Mouse (Mus musculus): ENCODE measurements around the gene Trpc6. TPM values are rescaled to one million over a fixed set of nuclear protein-coding genes. Genes with fewer than 3 reads are reported as not detected.
A peak's percentile ranks its signal among the peaks of the same experiment; 100 is the strongest.

The Trpc6 gene
- polyA plus RNA-seq, 1 experiment from 2014 or later = 4.7 TPM

DNA sequence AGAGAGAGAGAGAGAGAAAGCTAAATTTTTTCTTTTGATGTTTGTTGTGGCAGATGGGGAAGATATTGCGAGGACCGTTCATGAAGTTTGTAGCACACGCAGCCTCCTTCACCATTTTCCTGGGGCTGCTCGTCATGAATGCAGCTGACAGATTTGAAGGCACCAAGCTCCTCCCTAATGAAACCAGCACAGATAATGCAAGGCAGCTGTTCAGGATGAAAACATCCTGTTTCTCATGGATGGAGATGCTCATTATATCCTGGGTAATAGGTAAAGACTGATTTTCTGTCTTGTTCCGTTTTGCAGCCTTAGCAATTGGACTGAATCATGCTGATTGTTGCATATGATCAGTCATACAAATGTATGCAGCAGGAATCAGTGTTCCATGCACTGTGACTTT is 99.5 kb downstream of the Trpc6 start:
- no peak overlapping the region for H3K4me2 ChIP-seq (ENCODE audit: low read depth, low read length)
- no peaks in the 10 kb centered on the region for H3K36me3 ChIP-seq (ENCODE audit: control insufficient read depth, insufficient read depth, low read length)
- no peaks in the 10 kb centered on the region for H3K4me1 ChIP-seq (replicated peaks; ENCODE audit: control insufficient read depth, insufficient read depth, low read length)
- H3K9ac ChIP-seq (ENCODE audit: low read length) = no peak overlapping the region
- no peak overlapping the region for H3K4me3 ChIP-seq (ENCODE audit: low read length)
- ATAC-seq (ENCODE audit: low read depth) = no peak
- H3K27ac ChIP-seq (ENCODE audit: low read length) = no peak overlapping the region
- no peaks in the 10 kb centered on the region for H3K27me3 ChIP-seq (ENCODE audit: control insufficient read depth, insufficient read depth, low read depth, low read length)
- WGBS = 77% methylated on average over 5 of the region's 5 CpGs
- H3K9me3 ChIP-seq (ENCODE audit: control insufficient read depth, low read length) = no peaks in the 10 kb centered on the region

DNA sequence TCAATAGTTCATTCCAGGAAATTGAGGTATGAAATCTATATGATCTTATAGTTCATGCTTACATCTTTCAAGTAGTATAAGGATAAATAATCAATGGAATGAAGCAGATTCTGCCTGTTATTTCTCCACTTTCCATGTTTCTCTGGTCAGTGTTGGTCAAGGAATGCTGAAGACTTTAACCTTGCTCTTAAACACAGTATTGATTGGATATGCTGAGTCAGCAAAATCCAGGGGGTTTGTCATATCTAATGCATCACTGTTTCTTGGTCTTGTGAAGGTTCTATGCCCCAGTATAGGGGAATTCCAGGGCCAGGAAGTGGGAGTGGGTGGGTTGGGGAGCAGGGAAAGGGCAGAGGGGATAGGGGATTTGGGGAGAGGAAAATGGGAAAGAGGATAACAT is 111.4 kb downstream of the Trpc6 start:
- no peak overlapping the region for H3K4me3 ChIP-seq (ENCODE audit: low read length)
- no peak overlapping the region for H3K9ac ChIP-seq (ENCODE audit: low read length)
- no peak for ATAC-seq (ENCODE audit: low read depth)
- no peak overlapping the region for H3K4me2 ChIP-seq (ENCODE audit: low read depth, low read length)
- H3K27me3 ChIP-seq (ENCODE audit: control insufficient read depth, insufficient read depth, low read depth, low read length) = no peaks in the 10 kb centered on the region
- H3K9me3 ChIP-seq (ENCODE audit: control insufficient read depth, low read length) = no peaks in the 10 kb centered on the region
- no peaks in the 10 kb centered on the region for H3K4me1 ChIP-seq (replicated peaks; ENCODE audit: control insufficient read depth, insufficient read depth, low read length)
- H3K36me3 ChIP-seq (ENCODE audit: control insufficient read depth, insufficient read depth, low read length) = no peaks in the 10 kb centered on the region
- H3K27ac ChIP-seq (ENCODE audit: low read length) = no peak overlapping the region

GRCm38 (mm10) chr9:8672944-8673343 is 129.0 kb downstream of the Trpc6 start:
- H3K36me3 ChIP-seq (ENCODE audit: control insufficient read depth, insufficient read depth, low read length) = no peaks in the 10 kb centered on the region
- no peak overlapping the region for H3K4me3 ChIP-seq (ENCODE audit: low read length)
- H3K9ac ChIP-seq (ENCODE audit: low read length) = no peak overlapping the region
- WGBS = 68% methylated on average over 1 of the region's 1 CpGs
- no peak overlapping the region for H3K4me2 ChIP-seq (ENCODE audit: low read depth, low read length)
- no peaks in the 10 kb centered on the region for H3K4me1 ChIP-seq (replicated peaks; ENCODE audit: control insufficient read depth, insufficient read depth, low read length)
- no peak for ATAC-seq (ENCODE audit: low read depth)
- no peak overlapping the region for H3K27ac ChIP-seq (ENCODE audit: low read length)
- no peaks in the 10 kb centered on the region for H3K27me3 ChIP-seq (ENCODE audit: control insufficient read depth, insufficient read depth, low read depth, low read length)
- no peaks in the 10 kb centered on the region for H3K9me3 ChIP-seq (ENCODE audit: control insufficient read depth, low read length)

DNA sequence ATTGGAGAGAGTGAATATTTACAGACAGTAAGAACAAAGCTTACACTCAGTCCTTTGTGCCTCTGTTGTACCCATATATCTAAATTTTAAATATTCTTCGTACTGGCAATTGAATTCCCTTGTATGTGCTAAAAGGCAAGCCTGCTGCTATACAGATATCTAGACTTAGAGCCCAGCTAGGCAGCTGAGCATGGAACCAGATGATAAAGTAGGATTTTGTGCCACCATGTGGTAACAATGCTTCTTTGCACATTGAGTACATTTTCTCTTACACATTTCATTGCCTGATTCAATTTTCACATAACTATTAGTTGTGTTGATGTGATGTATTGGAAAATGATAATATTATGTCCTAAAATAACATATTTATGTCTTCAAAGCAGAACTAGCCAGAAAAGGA is 132.7 kb downstream of the Trpc6 start:
- Histone ChIP-seq H3K9me3 (ENCODE audit: control insufficient read depth, low read length) (no peaks in the 10 kb centered on the region), H3K27me3 (ENCODE audit: control insufficient read depth, insufficient read depth, low read depth, low read length) (no peaks in the 10 kb centered on the region), H3K4me2 (ENCODE audit: low read depth, low read length) (no peak overlapping the region), H3K27ac (ENCODE audit: low read length) (no peak overlapping the region), H3K36me3 (ENCODE audit: control insufficient read depth, insufficient read depth, low read length) (no peaks in the 10 kb centered on the region), H3K4me1 (replicated peaks; ENCODE audit: control insufficient read depth, insufficient read depth, low read length) (no peaks in the 10 kb centered on the region), H3K9ac (ENCODE audit: low read length) (no peak overlapping the region), H3K4me3 (ENCODE audit: low read length) (no peak overlapping the region)
- 35% methylated on average over 1 of the region's 1 CpGs for WGBS
- no peak for ATAC-seq (ENCODE audit: low read depth)

DNA sequence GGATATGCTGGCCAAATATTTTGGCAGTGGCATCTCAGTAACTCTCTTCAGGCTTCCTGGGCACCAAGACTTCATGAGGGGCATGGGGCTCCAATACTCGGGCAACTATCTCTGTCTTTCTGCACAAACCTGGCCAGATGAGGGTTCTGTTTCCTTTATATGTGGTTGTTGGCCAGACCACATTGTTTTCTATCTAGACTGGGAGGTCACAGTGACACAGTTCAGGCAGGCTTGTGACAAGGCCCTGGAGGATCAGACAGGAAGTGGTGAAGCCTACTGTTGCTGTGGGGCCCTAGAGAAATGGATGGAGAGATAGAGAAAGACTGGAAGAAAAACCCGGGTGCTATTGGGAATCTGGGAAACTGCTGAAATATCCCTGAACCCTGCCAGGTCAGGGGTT is 149.2 kb downstream of the Trpc6 start:
- Histone ChIP-seq H3K4me2 (ENCODE audit: low read depth, low read length) (no peak overlapping the region), H3K9me3 (ENCODE audit: control insufficient read depth, low read length) (no peaks in the 10 kb centered on the region), H3K36me3 (ENCODE audit: control insufficient read depth, insufficient read depth, low read length) (no peaks in the 10 kb centered on the region), H3K27me3 (ENCODE audit: control insufficient read depth, insufficient read depth, low read depth, low read length) (no peaks in the 10 kb centered on the region), H3K4me3 (ENCODE audit: low read length) (no peak overlapping the region), H3K9ac (ENCODE audit: low read length) (no peak overlapping the region), H3K27ac (ENCODE audit: low read length) (no peak overlapping the region), H3K4me1 (replicated peaks; ENCODE audit: control insufficient read depth, insufficient read depth, low read length) (no peaks in the 10 kb centered on the region)
- 79% methylated on average over 2 of the region's 2 CpGs for WGBS
- ATAC-seq (ENCODE audit: low read depth) = no peak

DNA sequence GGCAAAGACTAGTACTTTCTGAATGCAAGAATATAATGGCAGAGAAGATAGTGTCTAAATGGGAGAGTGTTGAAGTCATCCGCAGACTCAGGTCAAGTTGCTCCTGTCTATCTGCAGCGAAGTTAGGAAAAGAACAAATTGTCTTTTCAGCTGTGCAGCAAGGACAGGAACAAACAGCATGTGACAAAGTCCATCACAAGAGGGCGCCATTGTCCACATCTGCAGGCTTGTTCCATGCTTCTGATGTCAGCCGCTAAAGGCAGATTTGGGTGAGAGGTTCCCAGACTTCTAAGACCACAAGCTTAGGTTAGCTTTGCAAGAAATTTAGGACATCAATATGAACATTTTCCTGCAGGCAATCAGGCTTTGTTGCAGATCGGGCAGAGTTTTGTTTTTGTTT is 156.7 kb downstream of the Trpc6 start:
- Histone ChIP-seq H3K4me1 (replicated peaks; ENCODE audit: control insufficient read depth, insufficient read depth, low read length) (0 out of 2 replicates have a peak, but pooled peaks cover 4% of the 10 kb centered on the region), H3K4me3 (ENCODE audit: low read length) (no peak overlapping the region), H3K36me3 (ENCODE audit: control insufficient read depth, insufficient read depth, low read length) (no peaks in the 10 kb centered on the region), H3K9ac (ENCODE audit: low read length) (no peak overlapping the region), H3K9me3 (ENCODE audit: control insufficient read depth, low read length) (no peaks in the 10 kb centered on the region), H3K4me2 (ENCODE audit: low read depth, low read length) (no peak overlapping the region), H3K27ac (ENCODE audit: low read length) (no peak overlapping the region), H3K27me3 (ENCODE audit: control insufficient read depth, insufficient read depth, low read depth, low read length) (no peaks in the 10 kb centered on the region)
- ATAC-seq (ENCODE audit: low read depth) = peak; percentile 51; the same call in 1 of the 2 replicates
- WGBS = 27% methylated on average over 5 of the region's 5 CpGs

- 65% methylated on average over 1 of the region's 1 CpGs for WGBS
- H3K9ac ChIP-seq (ENCODE audit: low read length) = no peak overlapping the region
- H3K27me3 ChIP-seq (ENCODE audit: control insufficient read depth, insufficient read depth, low read depth, low read length) = no peaks in the 10 kb centered on the region
- H3K4me2 ChIP-seq (ENCODE audit: low read depth, low read length) = no peak overlapping the region
- H3K4me1 ChIP-seq (replicated peaks; ENCODE audit: control insufficient read depth, insufficient read depth, low read length) = 0 out of 2 replicates have a peak, but pooled peaks cover 4% of the 10 kb centered on the region
- ATAC-seq (ENCODE audit: low read depth) = no peak
- no peaks in the 10 kb centered on the region for H3K36me3 ChIP-seq (ENCODE audit: control insufficient read depth, insufficient read depth, low read length)
- no peak overlapping the region for H3K27ac ChIP-seq (ENCODE audit: low read length)
- no peak overlapping the region for H3K4me3 ChIP-seq (ENCODE audit: low read length)
- H3K9me3 ChIP-seq (ENCODE audit: control insufficient read depth, low read length) = no peaks in the 10 kb centered on the region
Observed at GRCm38 (mm10) chr9:8703516-8703915, 159.6 kb downstream of the Trpc6 start.

DNA sequence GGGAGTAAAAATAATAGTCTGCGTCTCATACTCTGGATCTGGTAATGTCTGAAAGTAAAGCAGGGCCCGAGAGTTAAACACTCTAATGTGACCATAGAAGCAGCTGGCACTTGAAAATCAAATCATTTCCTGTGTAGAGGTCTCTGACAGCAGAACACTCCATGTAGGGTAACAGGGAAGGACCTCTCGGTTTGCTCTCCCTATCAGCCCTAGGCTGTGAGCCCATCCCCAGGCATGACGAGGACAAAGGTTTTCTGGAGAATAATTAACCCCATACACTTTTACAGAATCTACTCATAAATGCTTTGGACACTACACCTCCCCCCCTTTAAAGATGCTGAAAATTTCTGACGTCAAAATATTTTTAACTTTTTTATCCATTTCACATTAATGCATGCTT is 160.0 kb downstream of the Trpc6 start:
- Histone ChIP-seq H3K4me3 (ENCODE audit: low read length) (no peak overlapping the region), H3K4me1 (replicated peaks; ENCODE audit: control insufficient read depth, insufficient read depth, low read length) (0 out of 2 replicates have a peak, but pooled peaks cover 4% of the 10 kb centered on the region)
- ATAC-seq (ENCODE audit: low read depth) = no peak

GRCm38 (mm10) chr9:8710052-8710739 is 166.3 kb downstream of the Trpc6 start:
- no peak overlapping the region for H3K4me3 ChIP-seq (ENCODE audit: low read length)
- H3K27me3 ChIP-seq (ENCODE audit: control insufficient read depth, insufficient read depth, low read depth, low read length) = no peaks in the 10 kb centered on the region
- no peaks in the 10 kb centered on the region for H3K9me3 ChIP-seq (ENCODE audit: control insufficient read depth, low read length)
- H3K4me2 ChIP-seq (ENCODE audit: low read depth, low read length) = no peak overlapping the region
- no peak overlapping the region for H3K27ac ChIP-seq (ENCODE audit: low read length)
- 23% methylated on average over 3 of the region's 3 CpGs for WGBS
- peak; percentile 83 for ATAC-seq (ENCODE audit: low read depth)
- H3K36me3 ChIP-seq (ENCODE audit: control insufficient read depth, insufficient read depth, low read length) = no peaks in the 10 kb centered on the region
- no peaks in the 10 kb centered on the region for H3K4me1 ChIP-seq (replicated peaks; ENCODE audit: control insufficient read depth, insufficient read depth, low read length)
- no peak overlapping the region for H3K9ac ChIP-seq (ENCODE audit: low read length)

More for the DNA sequence above, 160.0 kb downstream of the Trpc6 start:
- Histone ChIP-seq H3K27ac (ENCODE audit: low read length) (no peak overlapping the region), H3K27me3 (ENCODE audit: control insufficient read depth, insufficient read depth, low read depth, low read length) (no peaks in the 10 kb centered on the region), H3K9me3 (ENCODE audit: control insufficient read depth, low read length) (no peaks in the 10 kb centered on the region), H3K4me2 (ENCODE audit: low read depth, low read length) (no peak overlapping the region), H3K36me3 (ENCODE audit: control insufficient read depth, insufficient read depth, low read length) (no peaks in the 10 kb centered on the region), H3K9ac (ENCODE audit: low read length) (no peak overlapping the region)
- 41% methylated on average over 5 of the region's 5 CpGs for WGBS

DNA sequence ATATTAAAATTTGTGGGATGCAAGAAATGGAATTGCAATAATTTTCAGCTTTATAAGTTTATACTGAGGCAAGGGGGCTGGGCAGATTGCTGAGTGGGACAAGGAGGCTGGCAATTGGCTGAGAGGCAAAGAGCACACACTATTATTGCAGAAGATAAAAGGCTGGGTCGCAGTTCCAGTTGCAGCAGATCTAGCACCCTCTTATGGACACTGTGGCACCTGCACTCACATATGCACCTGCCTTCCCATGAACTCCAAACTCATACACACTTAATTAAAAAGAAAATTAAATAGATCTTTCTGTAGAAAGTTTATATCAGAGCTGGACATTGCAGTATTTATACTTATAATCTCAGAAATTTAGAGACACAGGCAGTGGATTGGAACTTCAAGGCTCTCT is 175.1 kb downstream of the Trpc6 start:
- no peak for ATAC-seq (ENCODE audit: low read depth)
- H3K27ac ChIP-seq (ENCODE audit: low read length) = no peak overlapping the region
- H3K36me3 ChIP-seq (ENCODE audit: control insufficient read depth, insufficient read depth, low read length) = no peaks in the 10 kb centered on the region
- H3K4me2 ChIP-seq (ENCODE audit: low read depth, low read length) = no peak overlapping the region
- no peaks in the 10 kb centered on the region for H3K9me3 ChIP-seq (ENCODE audit: control insufficient read depth, low read length)
- no peaks in the 10 kb centered on the region for H3K4me1 ChIP-seq (replicated peaks; ENCODE audit: control insufficient read depth, insufficient read depth, low read length)
- H3K4me3 ChIP-seq (ENCODE audit: low read length) = no peak overlapping the region
- H3K27me3 ChIP-seq (ENCODE audit: control insufficient read depth, insufficient read depth, low read depth, low read length) = no peaks in the 10 kb centered on the region
- H3K9ac ChIP-seq (ENCODE audit: low read length) = no peak overlapping the region
- WGBS = 44% methylated on average over 1 of the region's 1 CpGs

Measured in lung, embryonic 16.5 days (tissue).